Mouse (Mus musculus) embryo, embryonic 9.5 days (tissue): ENCODE results near the gene Col4a3.

Experiments used
- DNase-seq: peaks from one replicate; pipeline ENCODE4 v3.0.0-alpha.2; 2017; ENCODE audit errors: extremely low spot score

The Col4a3 gene

GRCm38 (mm10) chr1:82771022-82771586 is 184.4 kb downstream of the Col4a3 start, which contains the start of gene Gm47791:
TSS of gene Gm47791 (minus strand) at chr1:82771243.
- no peak for DNase-seq
